Mouse (Mus musculus) forebrain, embryonic 12.5 days (tissue): ENCODE measurements around the gene Olfr679. TPM values are rescaled to one million over a fixed set of nuclear protein-coding genes. Genes with fewer than 3 reads are reported as not detected.
"Not testable (repeated sequence)": the region's sequence is repeated elsewhere in the genome, so short reads cannot be mapped to it uniquely, and the experiment has no call there.

ENCODE experiments used
- ATAC-seq: fragments of 200-750 bp; cut with Nextera tagmentation; 2 replicates; pipeline ENCODE4 v1.8.0; 2017; ENCODE audit warnings: moderate TSS enrichment; ENCODE audit not compliant: low FRiP score
- H3K27ac ChIP-seq: fragments of 300-500 bp; sonication (generic); 2 replicates; pipeline ENCODE4 v1.5.1; 2016; ENCODE audit warnings: mild to moderate bottlenecking
- H3K27me3 ChIP-seq: fragments of 300-500 bp; sonication (generic); 2 replicates; pipeline ENCODE4 v1.6.1; 2016; ENCODE audit warnings: mild to moderate bottlenecking
- H3K36me3 ChIP-seq: fragments of 300-500 bp; sonication (generic); replicated peaks from 2 replicates; pipeline ENCODE4 v1.6.1; 2016; ENCODE audit warnings: mild to moderate bottlenecking
- H3K4me1 ChIP-seq: fragments of 300-500 bp; sonication (generic); 2 replicates; pipeline ENCODE4 v1.6.1; 2016
- H3K4me2 ChIP-seq: fragments of 300-500 bp; sonication (generic); 2 replicates; pipeline ENCODE4 v1.6.1; 2016; ENCODE audit warnings: mild to moderate bottlenecking, moderate library complexity
- H3K4me3 ChIP-seq: fragments of 300-500 bp; sonication (generic); replicated peaks from 2 replicates; pipeline ENCODE4 v1.5.1; 2016; ENCODE audit warnings: mild to moderate bottlenecking
- H3K9ac ChIP-seq: fragments of 300-500 bp; sonication (generic); 2 replicates; pipeline ENCODE4 v1.6.1; 2016; ENCODE audit warnings: mild to moderate bottlenecking
- H3K9me3 ChIP-seq: fragments of 300-500 bp; sonication (generic); 2 replicates; pipeline ENCODE4 v1.6.1; 2016
- WGBS: fragments of 180-500 bp; shearing (Covaris S2); methylation state at CpG from one replicate; pipeline ENCODE4 v1.1.7; 2016; 5-methylcytosine and 5-hydroxymethylcytosine counted together
- polyA plus RNA-seq: library from polyadenylated mRNA; unstranded; fragments of >200 nt; fragmentation: Nextera tagmentation; extraction: Ambion mirVana; gene quantifications from 2 replicates; pipeline ENCODE4 v1.2.1, GENCODE M21; 2016

The Olfr679 gene
- polyA plus RNA-seq = not detected in 2 replicates

DNA sequence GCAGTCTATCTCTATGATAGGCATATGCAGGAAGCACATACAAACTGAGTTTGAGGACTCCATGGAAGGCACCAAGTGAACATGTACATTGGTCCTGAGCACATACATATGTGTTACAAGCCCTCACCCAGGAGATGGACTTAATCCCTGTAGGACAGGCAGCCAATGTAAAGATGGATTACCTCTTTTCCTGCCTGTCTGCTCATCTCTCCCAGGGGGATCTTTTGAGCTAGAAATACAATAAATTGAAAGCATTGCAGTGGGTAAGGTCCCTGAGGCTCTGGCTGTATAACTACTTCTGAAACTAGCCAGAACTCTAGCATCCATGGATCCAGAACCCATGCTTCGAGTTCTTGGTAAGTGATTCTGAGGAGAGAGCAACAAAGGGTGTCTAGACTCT lies at the start of gene Olfr679:
Gene Olfr679 (plus strand): TSS at position 301 of the 400 bp plus-strand sequence.
- H3K9me3 ChIP-seq = no peaks in the 10 kb centered on the region
- no peaks in the 10 kb centered on the region for H3K27me3 ChIP-seq
- 63% methylated on average over 1 of the region's 1 CpGs for whole genome bisulfite sequencing
- H3K4me2 ChIP-seq = no peak within 1 kb of the TSS
- no peaks in the 10 kb centered on the region for H3K4me1 ChIP-seq
- H3K36me3 ChIP-seq = no peaks in the 10 kb centered on the region
- no peak within 1 kb of the TSS for H3K27ac ChIP-seq
- no peak for ATAC-seq
- H3K4me3 ChIP-seq = no peak within 1 kb of the TSS
- H3K9ac ChIP-seq = no peak within 1 kb of the TSS

DNA sequence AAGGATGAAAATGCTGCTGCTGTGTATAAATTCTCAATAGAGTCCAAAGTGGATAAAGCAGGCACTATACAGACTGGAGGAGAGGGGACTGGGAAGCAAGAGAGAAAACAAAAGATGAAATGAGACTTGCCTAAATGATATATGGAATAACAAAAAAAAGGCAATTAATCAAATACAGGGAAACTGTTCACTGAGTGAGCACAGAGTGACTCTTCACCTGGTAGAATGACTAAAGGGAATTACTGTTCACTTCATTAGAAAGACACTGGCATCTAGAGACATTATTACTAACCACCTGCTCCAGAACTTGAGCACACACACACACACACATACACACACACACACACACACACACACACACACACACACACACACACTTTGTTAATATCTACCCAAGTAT lies 48.6 kb upstream of the Olfr679 start, which contains the start of gene Olfr676:
Gene Olfr676 (plus strand): TSS at position 301 of the 400 bp plus-strand sequence.
- Histone ChIP-seq H3K27me3 (no peaks in the 10 kb centered on the region), H3K4me3 (no peak within 1 kb of the TSS), H3K4me1 (no peaks in the 10 kb centered on the region), H3K4me2 (no peak within 1 kb of the TSS), H3K9me3 (no peaks in the 10 kb centered on the region), H3K27ac (no peak within 1 kb of the TSS), H3K36me3 (no peaks in the 10 kb centered on the region), H3K9ac (no peak within 1 kb of the TSS)
- no peak for ATAC-seq

DNA sequence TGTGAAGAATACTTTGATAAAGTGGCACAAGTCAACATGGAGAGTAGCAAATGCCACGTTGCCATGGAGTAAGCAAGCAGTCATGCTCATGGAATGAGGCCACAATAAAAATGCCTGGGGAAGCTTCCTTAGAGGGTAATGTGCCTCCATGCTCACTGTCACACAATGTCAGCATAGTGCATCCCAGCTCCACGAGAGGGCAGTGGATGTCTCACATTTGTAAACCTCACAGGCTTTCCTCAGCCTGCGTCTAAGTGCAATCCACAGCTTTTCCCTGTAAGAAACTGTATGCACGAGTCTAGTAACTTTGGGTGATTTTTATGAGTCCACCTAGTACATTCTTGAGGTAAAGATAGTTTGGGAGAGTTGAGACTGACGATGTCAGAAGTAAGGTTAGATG lies 47.2 kb upstream of the Olfr679 start:
- not testable (repeated sequence) for ATAC-seq

DNA sequence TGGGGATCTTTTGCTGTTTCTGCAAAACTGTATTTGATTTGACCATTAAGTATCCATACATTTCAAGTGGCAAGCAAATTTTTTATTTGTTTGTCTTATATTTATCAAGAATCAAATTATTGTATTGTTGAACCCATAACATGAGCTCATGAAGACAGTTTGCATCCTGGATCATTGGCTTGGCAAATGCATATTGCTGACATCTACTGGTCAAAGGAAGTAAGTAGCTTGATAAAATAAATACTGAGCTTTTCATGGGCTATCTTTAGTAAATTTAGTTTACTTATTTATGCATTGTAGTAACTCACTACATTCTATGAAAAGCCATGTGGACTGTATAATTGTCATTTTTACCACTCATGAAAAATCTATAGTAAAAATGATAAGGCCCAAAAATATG lies 22.1 kb upstream of the Olfr679 start:
- Histone ChIP-seq H3K9me3 (no peaks in the 10 kb centered on the region), H3K4me3 (no peak overlapping the region), H3K4me1 (no peaks in the 10 kb centered on the region), H3K27ac (no peak overlapping the region), H3K4me2 (no peak overlapping the region), H3K27me3 (no peaks in the 10 kb centered on the region), H3K36me3 (no peaks in the 10 kb centered on the region), H3K9ac (no peak overlapping the region)
- ATAC-seq = no peak

More for the DNA sequence above, 47.2 kb upstream of the Olfr679 start:
- not testable (repeated sequence) for H3K36me3 ChIP-seq, H3K4me1 ChIP-seq, H3K27me3 ChIP-seq, H3K4me3 ChIP-seq, H3K9ac ChIP-seq, H3K27ac ChIP-seq, H3K9me3 ChIP-seq, H3K4me2 ChIP-seq
- 66% methylated on average over 5 of the region's 5 CpGs for WGBS

DNA sequence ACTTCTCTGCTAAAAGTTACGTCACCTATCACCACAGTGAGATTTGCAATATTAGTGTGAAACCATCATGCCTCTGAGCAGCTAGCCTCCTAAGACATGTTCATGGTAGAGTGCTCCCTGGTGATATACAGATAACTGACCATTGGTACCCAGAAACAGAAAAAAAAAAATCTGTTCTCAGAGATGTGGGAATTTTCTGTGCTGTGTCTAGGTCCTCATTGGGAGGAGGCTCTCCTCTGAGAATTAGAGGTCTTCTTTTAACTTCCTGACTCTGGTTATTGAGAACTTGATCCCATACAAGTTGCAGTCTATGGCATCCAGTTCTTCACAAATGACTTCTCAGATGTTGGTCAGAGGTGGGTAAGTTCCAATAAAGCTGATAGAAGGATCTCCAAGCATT lies 16.8 kb upstream of the Olfr679 start, which contains the start of gene Olfr678:
Gene Olfr678 (plus strand): TSS at position 301 of the 400 bp plus-strand sequence.
- WGBS = 100% methylated on average over 1 of the region's 1 CpGs
- Histone ChIP-seq H3K27ac (no peak within 1 kb of the TSS), H3K4me3 (no peak within 1 kb of the TSS), H3K27me3 (no peaks in the 10 kb centered on the region), H3K36me3 (no peaks in the 10 kb centered on the region), H3K4me1 (no peaks in the 10 kb centered on the region), H3K9ac (no peak within 1 kb of the TSS), H3K9me3 (no peaks in the 10 kb centered on the region), H3K4me2 (no peak within 1 kb of the TSS)
- no peak for ATAC-seq

DNA sequence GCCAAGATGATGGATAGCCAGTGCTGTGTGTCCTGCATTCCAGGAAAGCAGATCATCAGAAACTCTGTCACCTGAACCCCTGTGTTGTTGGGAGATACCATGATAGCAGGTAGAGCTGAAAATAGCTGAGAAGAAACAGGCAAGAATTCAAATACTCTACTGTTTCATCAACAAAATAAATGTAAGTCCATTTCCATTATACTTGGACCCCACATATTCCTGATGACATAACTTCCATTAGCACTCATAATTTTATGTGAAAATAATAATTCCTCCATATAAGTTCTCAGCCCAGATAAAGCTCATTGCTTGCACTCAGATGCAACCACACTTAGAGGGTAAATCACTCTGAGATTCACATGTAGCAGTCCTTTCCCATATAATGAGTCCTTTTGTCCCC lies 11.7 kb downstream of the Olfr679 start, which contains the start of gene Olfr680-ps1:
Gene Olfr680-ps1 (minus strand): TSS at position 101 of the 400 bp plus-strand sequence.
- H3K9ac ChIP-seq, H3K4me2 ChIP-seq, H3K4me1 ChIP-seq, H3K36me3 ChIP-seq, ATAC-seq, H3K9me3 ChIP-seq, H3K27me3 ChIP-seq, H3K27ac ChIP-seq, H3K4me3 ChIP-seq: not testable (repeated sequence)

DNA sequence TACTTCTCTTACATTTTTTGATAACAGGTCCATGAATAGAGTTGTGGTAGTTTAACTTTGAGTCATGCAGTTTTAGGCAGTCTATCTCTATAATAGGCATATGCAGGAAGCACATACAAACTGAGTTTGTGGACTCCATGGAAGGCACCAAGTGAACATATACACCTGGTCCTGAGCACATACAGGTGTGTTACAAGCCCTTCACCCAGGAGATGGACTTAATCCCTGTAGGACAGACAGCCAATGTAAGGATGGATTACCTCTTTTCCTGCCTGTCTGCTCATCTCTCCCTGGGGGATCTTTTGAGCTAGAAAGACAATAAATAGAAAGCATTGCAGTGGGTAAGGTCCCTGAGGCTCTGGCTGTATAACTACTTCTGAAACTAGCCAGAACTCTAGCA lies 35.5 kb downstream of the Olfr679 start, which contains the start of gene Olfr681:
Gene Olfr681 (plus strand): TSS at position 301 of the 400 bp plus-strand sequence.
- Histone ChIP-seq H3K4me3 (no peak within 1 kb of the TSS), H3K36me3 (no peaks in the 10 kb centered on the region), H3K27me3 (no peaks in the 10 kb centered on the region), H3K9ac (no peak within 1 kb of the TSS), H3K9me3 (no peaks in the 10 kb centered on the region), H3K4me1 (no peaks in the 10 kb centered on the region), H3K27ac (no peak within 1 kb of the TSS), H3K4me2 (no peak within 1 kb of the TSS)
- ATAC-seq = no peak

Other genes starting within 250 kb of the Olfr679 start
- gene Usp17lb, start 238.6 kb upstream of the Olfr679 start, polyA plus RNA-seq = not detected in 2 replicates
- gene Usp17la, start 224.2 kb upstream of the Olfr679 start, polyA plus RNA-seq = not detected in 2 replicates
- not detected in 2 replicates for gene Olfr665, start 203.2 kb upstream of the Olfr679 start, polyA plus RNA-seq
- gene Olfr666, start 185.3 kb upstream of the Olfr679 start, polyA plus RNA-seq = 0.27 TPM in 1 of 2 replicates, not detected in the other
- not detected in 2 replicates for gene Olfr667, start 159.7 kb upstream of the Olfr679 start, polyA plus RNA-seq
- gene Olfr668, start 153.1 kb upstream of the Olfr679 start, polyA plus RNA-seq = not detected in 2 replicates
- not detected in 2 replicates for gene Olfr669, start 147.0 kb upstream of the Olfr679 start, polyA plus RNA-seq
- gene Olfr670, start 118.6 kb upstream of the Olfr679 start, polyA plus RNA-seq = not detected in 2 replicates
- not detected in 2 replicates for gene Olfr671, start 102.1 kb upstream of the Olfr679 start, polyA plus RNA-seq
- gene Olfr672, start 79.2 kb upstream of the Olfr679 start, polyA plus RNA-seq = not detected in 2 replicates
- not detected in 2 replicates for gene Olfr675, start 52.7 kb upstream of the Olfr679 start, polyA plus RNA-seq
- not detected in 2 replicates for gene Olfr676, start 48.5 kb upstream of the Olfr679 start, polyA plus RNA-seq
- not detected in 2 replicates for gene Olfr677, start 29.8 kb upstream of the Olfr679 start, polyA plus RNA-seq
- not detected in 2 replicates for gene Olfr678, start 16.7 kb upstream of the Olfr679 start, polyA plus RNA-seq
- not detected in 2 replicates for gene Olfr680-ps1, start 11.6 kb downstream of the Olfr679 start, polyA plus RNA-seq
- not detected in 2 replicates for gene Olfr681, start 35.6 kb downstream of the Olfr679 start, polyA plus RNA-seq
- 0.13 TPM in 1 of 2 replicates, not detected in the other for gene Olfr683, start 65.8 kb downstream of the Olfr679 start, polyA plus RNA-seq
- not detected in 2 replicates for gene Olfr684, start 82.4 kb downstream of the Olfr679 start, polyA plus RNA-seq
- not detected in 2 replicates for gene Olfr685, start 104.8 kb downstream of the Olfr679 start, polyA plus RNA-seq
- not detected in 2 replicates for gene Olfr686, start 126.3 kb downstream of the Olfr679 start, polyA plus RNA-seq
- gene Olfr688, start 206.9 kb downstream of the Olfr679 start, polyA plus RNA-seq = not detected in 2 replicates
- gene Olfr689, start 230.0 kb downstream of the Olfr679 start, polyA plus RNA-seq = not detected in 2 replicates